Mouse (Mus musculus) adipose tissue, adult 10 weeks (tissue): ENCODE results near the gene Kctd11. TPM values are rescaled to one million over a fixed set of nuclear protein-coding genes. Genes with fewer than 3 reads are reported as not detected.

ENCODE experiments used
- polyA plus RNA-seq: library from polyadenylated mRNA; stranded (reverse); fragments of 350-450 nt; fragmentation: Illumina TruSeq; extraction: RNeasy Lipid Tissue Mini Kit (QIAGEN cat#74804); gene quantifications from one replicate; pipeline ENCODE4 v1.2.3, GENCODE M21; 2014; ENCODE audit warnings: low read depth, low replicate concordance

Kctd11 gene
- polyA plus RNA-seq = 9.4 TPM

DNA sequence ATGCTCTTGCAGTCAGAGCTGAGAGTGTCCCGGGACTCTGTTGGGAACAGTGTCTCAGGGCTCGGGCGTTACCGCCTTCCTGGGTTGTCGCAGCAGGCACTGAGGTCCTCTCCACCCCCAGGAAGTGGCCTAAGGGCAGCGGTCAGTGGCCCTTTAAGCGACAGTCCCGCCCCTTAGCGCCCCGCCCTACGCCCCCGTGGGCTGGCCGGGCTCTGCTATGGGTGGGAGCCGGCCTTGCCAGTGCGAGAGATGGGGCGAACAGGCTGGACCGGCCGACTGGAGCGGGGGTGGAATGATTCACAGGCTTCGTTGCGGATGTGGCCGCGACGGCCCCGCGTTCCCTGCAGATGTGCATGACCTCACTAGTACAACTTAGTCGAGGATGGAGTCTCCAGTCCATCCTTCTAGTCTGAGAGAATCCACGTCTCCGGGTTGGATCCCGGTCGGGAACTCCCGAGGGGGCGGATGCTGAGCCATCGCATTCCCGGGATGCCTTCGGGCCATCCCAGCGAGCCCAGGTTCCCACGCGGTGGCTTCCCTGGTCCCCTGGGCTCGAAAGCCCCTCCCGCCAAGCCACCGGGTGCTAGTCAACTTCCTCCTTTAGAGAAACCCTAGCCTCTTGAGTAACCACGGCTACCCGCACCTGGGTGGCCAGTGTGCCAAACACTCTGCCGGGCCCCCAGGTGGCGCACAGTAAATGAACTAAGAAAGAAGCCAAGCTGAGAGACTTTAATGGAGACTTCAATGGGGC, at the start of gene Kctd11:
Kctd11 (minus strand) TSS at position 554 of the 751 bp plus-strand sequence.

DNA sequence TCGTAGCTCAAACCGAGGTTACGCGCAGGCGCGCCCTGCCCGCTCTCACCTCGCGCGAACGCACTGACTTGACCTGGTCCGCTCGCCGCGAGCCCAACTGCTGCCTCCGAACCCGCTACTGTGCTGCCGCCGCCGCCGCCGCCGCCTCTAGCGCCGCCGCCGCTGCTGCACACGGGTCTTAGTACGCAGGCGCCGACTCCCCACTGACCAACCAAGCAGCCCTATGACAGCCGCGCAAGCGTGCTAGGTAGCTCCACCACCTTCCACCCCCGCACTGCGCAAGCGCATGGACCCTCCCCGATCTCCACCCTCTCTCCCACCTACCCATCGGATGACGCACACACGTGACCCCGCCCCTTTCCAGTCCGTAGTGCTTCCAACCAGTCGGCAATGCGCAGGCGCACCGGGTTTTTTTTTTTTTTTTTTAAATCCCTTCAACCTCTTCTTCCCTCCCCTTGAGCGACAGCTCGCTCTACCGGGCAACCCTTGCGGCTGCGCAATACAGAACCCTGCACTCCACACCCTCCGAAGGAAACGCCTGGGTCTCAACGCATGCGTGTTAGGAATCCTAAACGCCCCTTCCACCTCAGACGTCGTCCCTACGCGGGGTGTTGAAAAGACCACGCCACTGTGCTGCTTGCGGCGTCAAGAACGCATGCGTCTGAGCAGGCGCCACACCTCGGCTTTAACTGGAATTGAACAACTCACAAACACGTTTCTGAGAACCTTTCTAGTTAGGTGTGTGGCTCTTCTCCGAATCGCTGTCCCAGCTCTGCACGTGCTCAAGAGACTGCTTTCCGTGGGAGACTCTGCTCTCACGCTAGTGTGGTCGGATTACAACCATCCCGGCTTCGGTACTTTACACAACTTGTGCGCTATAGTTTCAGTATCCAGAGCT, 40.2 kb upstream of the Kctd11 start, which contains the start of gene Eif5a:
Eif5a (minus strand) TSS at position 845 of the 898 bp plus-strand sequence.

DNA sequence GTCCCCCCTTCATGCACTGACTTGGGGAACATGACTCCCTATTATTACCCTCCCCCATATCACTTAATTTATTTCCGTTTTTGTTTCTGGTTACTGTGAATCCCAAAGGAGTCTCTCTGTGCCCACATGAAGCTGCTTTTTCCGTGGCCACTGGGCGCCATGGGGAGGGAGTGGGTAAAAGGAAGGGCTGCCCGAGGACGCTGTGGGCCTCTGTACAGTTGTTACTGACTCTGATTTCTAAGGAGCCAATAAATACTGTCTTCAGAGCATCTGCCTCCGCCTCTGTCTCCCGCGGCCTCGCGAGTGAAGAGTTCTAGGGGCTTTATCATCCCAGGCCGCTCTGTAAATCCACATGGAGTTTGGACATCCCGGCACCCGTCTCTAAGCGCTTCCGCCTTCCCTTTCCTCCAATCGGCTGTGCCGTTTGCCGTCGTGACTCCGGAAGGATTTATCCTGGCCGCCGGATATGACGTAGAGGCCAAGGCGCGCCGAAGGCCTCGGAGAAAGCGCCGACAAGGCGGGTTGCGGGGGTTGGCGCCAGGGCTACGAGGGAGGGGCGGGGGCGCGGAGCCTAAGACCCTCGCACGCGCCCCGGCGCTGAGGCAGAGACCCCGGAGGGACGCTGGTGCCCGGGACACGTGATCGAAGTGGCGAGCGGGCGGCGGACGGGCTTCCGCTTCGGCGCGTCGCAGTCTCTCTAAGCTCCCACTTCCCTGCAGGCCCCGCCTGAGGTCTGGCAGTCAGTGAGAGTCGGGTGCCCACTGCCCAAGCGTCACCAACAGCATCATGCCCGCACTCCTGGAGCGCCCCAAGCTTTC, 32.6 kb upstream of the Kctd11 start, which contains the start of gene Gps2:
Gps2 (plus strand) TSS at position 335 of the 818 bp plus-strand sequence.

DNA sequence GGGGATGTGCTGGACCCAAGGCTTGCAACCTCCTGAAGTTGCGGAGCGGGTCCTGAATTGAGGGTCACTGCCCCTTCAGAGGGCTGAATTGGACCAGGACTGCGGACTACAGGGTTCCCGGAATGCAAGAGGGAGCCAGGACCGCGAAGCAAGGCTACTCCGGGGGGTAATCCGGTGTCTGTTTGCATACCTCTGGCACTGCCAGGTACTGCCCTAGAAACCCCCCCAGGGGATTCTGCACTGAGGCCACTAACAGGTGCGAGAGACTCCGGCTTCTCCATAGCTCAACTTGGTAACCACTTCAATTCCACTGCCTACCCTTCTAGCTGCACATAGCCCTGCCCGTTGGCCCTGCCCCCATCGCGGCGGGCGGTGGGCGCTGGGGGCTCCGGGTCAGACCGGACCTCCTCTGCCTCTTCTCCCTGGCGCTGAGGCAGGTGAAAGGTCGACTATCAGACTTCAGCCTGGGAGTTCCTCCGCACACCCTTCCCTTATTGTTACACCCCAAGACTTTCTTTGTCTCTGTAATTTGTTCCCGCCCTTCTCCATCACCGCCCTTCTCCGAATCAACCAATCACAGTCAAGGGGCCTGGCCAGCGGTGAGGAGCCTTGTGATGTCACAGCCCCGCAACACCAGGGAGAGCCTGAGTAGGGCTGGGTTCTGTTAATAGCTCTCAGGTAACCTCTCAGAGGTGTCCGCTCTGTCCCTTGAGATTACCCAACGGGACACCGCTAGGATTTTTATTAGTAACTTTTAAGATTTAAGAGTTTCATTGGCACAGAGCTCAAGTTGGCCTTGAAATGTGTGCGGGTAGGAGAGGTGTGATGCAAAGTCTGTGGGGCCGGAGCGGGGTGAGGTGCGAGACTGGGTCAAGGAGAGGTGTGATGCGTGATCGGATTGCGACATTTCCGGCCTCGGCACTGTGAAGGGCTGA, 19.5 kb upstream of the Kctd11 start, which contains the start of the genes 2810408A11Rik and Neurl4:
2810408A11Rik (minus strand) TSS at position 517 of the 935 bp plus-strand sequence.
Neurl4 (plus strand) TSS at position 602 of the 935 bp plus-strand sequence.

DNA sequence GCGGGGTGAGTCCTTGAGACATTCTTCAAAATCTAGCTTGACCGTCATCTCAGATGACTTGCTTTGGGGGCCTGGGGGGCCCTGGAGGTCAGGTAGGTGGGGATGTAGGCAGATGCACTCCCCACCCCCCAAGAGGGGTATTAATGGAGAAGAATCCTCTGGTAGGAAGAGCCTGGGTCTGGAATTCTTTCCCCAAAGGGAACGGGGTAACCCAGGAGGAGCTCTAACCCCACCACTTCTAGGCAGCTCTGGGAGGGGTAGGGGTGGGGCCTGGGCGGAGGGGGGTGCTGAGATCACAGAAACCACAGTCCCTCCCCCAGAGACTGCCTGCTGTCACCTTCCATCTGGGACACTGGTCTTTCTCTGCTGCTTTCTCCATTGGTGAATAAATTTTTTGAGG, 14.1 kb upstream of the Kctd11 start, which contains the start of gene Acap1:
Acap1 (minus strand) TSS at position 249 of the 400 bp plus-strand sequence.

DNA sequence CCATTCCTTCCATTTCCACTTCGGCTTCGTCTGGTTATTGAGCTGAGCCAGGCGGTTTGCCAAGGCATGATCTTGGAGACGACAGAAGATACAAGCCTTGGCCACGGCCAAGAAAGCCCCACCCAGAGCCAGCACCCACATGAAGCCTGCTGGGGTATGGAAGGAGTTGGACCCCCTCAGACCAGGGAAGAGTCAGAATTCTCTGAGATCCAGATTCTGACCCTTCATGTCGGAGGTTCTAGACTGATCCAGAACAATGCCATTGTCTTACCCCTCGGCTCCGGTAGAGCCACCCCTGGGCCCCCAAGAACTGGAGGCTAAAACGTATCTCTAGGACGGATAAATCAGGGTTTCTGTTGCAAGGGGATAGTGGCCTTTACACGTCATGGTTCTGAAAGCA, 3.3 kb downstream of the Kctd11 start, which contains the start of gene Tmem95:
Tmem95 (minus strand) TSS at position 141 of the 400 bp plus-strand sequence.

DNA sequence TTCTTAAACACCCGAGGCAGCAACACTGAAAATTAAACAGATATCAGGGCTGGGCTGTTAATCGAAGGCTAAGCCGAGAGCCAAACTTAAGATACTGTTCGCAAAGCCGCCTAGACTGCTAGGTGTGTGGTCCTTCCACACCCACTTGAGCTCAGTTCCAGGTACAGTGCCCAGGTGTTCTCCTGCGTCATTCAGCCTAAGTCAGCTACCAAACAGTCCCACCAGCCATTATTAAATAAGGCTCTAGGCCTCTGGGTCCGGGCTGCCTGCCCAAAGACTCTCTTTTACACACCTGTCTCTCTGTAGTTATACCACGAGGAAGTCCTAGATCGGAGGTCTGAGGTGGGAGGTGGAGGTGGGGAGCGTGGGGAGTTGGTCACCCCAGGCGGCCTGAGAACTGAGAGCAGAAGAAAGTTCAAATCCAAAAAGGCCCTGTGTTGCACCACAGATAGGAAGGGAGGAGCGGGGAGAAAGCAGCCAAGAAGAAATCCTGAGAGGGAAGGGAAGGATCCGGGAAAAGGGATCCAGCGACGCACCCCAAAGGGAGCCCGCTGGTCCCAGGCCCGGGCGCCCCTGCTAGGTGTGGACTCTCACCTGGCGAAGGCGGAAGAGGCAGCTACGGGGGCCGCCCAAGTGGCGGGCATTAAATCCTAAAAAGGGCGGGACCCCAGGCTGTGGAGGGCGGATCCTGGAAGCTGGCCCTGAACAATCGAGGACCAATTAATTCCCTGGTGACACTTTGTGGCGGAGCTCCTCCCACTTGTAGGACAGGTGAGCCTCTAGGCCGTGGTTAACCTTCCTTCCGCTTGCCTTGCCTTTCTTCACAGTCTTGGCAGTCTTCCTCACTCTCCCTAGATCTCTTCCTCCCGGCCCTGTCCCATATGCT, 22.9 kb downstream of the Kctd11 start, which contains the start of gene Tnk1:
Tnk1 (minus strand) TSS at position 618 of the 886 bp plus-strand sequence.

DNA sequence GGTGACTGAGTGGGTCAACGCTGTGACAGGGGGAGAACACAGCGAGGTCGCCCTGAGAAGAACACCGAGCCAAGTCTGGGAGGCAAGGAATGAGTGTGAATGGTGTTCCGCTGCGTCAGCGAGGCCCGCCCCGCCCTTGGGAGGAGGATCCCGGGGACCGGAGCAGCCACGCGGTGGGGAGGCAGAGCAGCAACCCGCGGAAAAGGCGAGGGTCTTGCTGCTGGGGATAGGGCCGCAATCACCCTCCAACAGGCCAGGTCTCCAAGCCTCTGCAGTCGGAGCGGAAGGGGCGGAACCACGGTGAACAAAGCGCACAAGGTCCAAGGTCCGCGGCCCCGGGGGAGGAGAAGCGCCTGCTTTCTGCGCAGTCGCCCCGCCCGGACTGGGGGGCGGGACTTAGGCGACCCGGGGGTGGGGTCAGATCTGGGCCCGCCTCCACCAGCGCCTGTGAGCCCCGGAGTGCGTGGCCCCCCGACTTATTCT, 35.0 kb downstream of the Kctd11 start, which contains the start of gene Plscr3:
Plscr3 (plus strand) TSS at position 179 of the 483 bp plus-strand sequence.

DNA sequence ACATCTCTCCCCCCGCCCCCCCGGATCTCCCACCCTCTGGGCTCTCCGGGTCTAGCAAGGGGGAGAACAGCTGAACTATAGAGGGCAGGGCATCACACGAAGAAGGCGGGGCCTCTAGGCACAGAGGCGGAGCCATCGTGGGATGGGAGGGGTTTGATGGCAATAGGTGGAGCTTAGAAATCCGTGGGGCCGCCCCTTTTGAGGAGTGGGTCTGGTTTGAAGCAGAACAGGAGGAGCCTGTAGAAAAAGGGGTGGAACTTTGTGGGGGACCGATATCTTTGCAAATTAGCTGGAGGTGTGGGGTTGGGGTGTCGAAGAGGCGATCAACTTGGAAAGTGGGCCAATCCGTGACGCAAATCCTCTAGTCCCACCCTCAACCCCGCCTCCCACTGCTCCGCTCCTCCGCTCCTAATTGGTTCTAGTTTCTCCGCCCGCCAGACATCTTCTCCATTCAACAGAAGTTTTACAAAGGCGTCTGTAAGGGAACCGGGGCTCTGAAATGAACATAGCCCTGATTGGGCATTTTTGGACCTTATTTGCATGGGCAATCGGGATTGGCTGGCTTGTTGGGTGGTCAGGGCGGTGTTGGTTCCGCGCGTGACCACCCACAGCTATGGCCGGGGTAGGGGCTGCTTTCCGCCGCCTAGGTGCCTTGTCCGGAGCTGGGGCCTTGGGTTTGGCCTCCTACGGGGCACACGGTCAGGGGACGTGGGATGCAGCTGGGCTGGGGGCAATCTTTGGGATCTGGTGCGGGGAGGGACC, 43.1 kb downstream of the Kctd11 start, which contains the start of gene Tmem256:
Tmem256 (plus strand) TSS at position 563 of the 762 bp plus-strand sequence.

DNA sequence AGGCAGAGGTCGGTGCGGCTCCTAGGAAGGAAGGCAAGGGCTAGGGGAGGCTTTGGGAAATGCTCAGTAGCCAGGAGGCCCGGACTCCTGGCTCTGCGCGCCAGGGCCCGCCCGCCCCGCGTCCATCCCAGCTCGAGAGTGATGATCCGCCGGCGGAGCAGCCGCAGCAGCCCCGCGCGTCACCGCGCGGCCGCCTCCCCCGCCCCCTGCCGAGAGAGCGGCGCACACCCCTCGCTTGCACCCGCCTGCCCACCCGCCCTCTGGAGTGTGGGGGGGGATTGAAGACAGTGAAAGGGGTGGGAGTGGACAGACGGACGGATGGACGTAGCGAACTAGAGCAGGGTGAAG, 43.6 kb downstream of the Kctd11 start, which contains the start of gene Nlgn2:
Nlgn2 (minus strand) TSS at position 181 of the 348 bp plus-strand sequence.

Other genes with a start within 250 kb of the Kctd11 start
- 64.4 TPM for gene Fxr2, start 248.4 kb downstream of the Kctd11 start, polyA plus RNA-seq
- 0.92 TPM for gene Sox15, start 226.1 kb downstream of the Kctd11 start, polyA plus RNA-seq
- gene Mpdu1, start 218.8 kb downstream of the Kctd11 start, polyA plus RNA-seq = 89.0 TPM
- gene Cd68, start 215.3 kb downstream of the Kctd11 start, polyA plus RNA-seq = 45.6 TPM
- 395 TPM for gene Eif4a1, start 209.0 kb downstream of the Kctd11 start, polyA plus RNA-seq
- 67.4 TPM for gene Senp3, start 199.3 kb downstream of the Kctd11 start, polyA plus RNA-seq
- gene Tnfsf13, start 195.6 kb downstream of the Kctd11 start, polyA plus RNA-seq = 5.4 TPM
- 19.2 TPM for gene Tnfsf12, start 185.6 kb downstream of the Kctd11 start, polyA plus RNA-seq
- gene Tnfsfm13, start 185.3 kb downstream of the Kctd11 start, polyA plus RNA-seq = 8.1 TPM
- 43.9 TPM for gene Polr2a, start 122.8 kb downstream of the Kctd11 start, polyA plus RNA-seq
- 1.5 TPM for gene Slc35g3, start 119.4 kb downstream of the Kctd11 start, polyA plus RNA-seq
- gene Zbtb4, start 115.5 kb downstream of the Kctd11 start, polyA plus RNA-seq = 28.9 TPM
- gene Chrnb1, start 85.5 kb downstream of the Kctd11 start, polyA plus RNA-seq = 8.3 TPM
- gene Fgf11, start 79.5 kb downstream of the Kctd11 start, polyA plus RNA-seq = 8.7 TPM
- gene Tmem102, start 75.8 kb downstream of the Kctd11 start, polyA plus RNA-seq = 13.6 TPM
- 2.2 TPM for gene Gm39566, start 66.1 kb downstream of the Kctd11 start, polyA plus RNA-seq
- gene Spem2, start 62.9 kb downstream of the Kctd11 start, polyA plus RNA-seq = 14.1 TPM
- 23.3 TPM for gene Spem1, start 59.2 kb downstream of the Kctd11 start, polyA plus RNA-seq
- 19.0 TPM for gene Nlgn2, start 43.6 kb downstream of the Kctd11 start, polyA plus RNA-seq
- gene Tmem256, start 42.9 kb downstream of the Kctd11 start, polyA plus RNA-seq = 183 TPM
- gene Plscr3, start 35.0 kb downstream of the Kctd11 start, polyA plus RNA-seq = 31.1 TPM
- gene Tnk1, start 22.7 kb downstream of the Kctd11 start, polyA plus RNA-seq = 23.7 TPM
- not detected for gene Tmem95, start 3.4 kb downstream of the Kctd11 start, polyA plus RNA-seq
- gene Acap1, start 14.1 kb upstream of the Kctd11 start, polyA plus RNA-seq = 43.9 TPM
- 14.3 TPM for gene 2810408A11Rik, start 19.6 kb upstream of the Kctd11 start, polyA plus RNA-seq
- gene Neurl4, start 19.7 kb upstream of the Kctd11 start, polyA plus RNA-seq = 35.5 TPM
- gene Gps2, start 32.5 kb upstream of the Kctd11 start, polyA plus RNA-seq = 47.7 TPM
- 484 TPM for gene Eif5a, start 40.6 kb upstream of the Kctd11 start, polyA plus RNA-seq
- gene Ybx2, start 54.4 kb upstream of the Kctd11 start, polyA plus RNA-seq = 58.7 TPM
- 63.7 TPM for gene Slc2a4, start 66.8 kb upstream of the Kctd11 start, polyA plus RNA-seq
- gene Cldn7, start 83.4 kb upstream of the Kctd11 start, polyA plus RNA-seq = 115 TPM
- 98.8 TPM for gene Ctdnep1, start 99.8 kb upstream of the Kctd11 start, polyA plus RNA-seq
- gene Elp5, start 101.1 kb upstream of the Kctd11 start, polyA plus RNA-seq = 43.3 TPM
- 520 TPM for gene Gabarap, start 109.7 kb upstream of the Kctd11 start, polyA plus RNA-seq
- 39.7 TPM for gene Phf23, start 114.4 kb upstream of the Kctd11 start, polyA plus RNA-seq
- 20.8 TPM for gene Dvl2, start 119.2 kb upstream of the Kctd11 start, polyA plus RNA-seq
- gene Acadvl, start 134.0 kb upstream of the Kctd11 start, polyA plus RNA-seq = 83.9 TPM
- gene Dlg4, start 135.5 kb upstream of the Kctd11 start, polyA plus RNA-seq = 12.7 TPM
- gene Asgr1, start 172.7 kb upstream of the Kctd11 start, polyA plus RNA-seq = not detected
- 0.94 TPM for gene Asgr2, start 211.2 kb upstream of the Kctd11 start, polyA plus RNA-seq
- gene Mgl2, start 248.9 kb upstream of the Kctd11 start, polyA plus RNA-seq = 26.2 TPM